Mouse (Mus musculus): ENCODE measurements around the gene Myo16. TPM values are rescaled to one million over a fixed set of nuclear protein-coding genes. Genes with fewer than 3 reads are reported as not detected.

Myo16 gene
- polyA plus RNA-seq, 1 experiment from 2014 or later, result 0.17 TPM

DNA sequence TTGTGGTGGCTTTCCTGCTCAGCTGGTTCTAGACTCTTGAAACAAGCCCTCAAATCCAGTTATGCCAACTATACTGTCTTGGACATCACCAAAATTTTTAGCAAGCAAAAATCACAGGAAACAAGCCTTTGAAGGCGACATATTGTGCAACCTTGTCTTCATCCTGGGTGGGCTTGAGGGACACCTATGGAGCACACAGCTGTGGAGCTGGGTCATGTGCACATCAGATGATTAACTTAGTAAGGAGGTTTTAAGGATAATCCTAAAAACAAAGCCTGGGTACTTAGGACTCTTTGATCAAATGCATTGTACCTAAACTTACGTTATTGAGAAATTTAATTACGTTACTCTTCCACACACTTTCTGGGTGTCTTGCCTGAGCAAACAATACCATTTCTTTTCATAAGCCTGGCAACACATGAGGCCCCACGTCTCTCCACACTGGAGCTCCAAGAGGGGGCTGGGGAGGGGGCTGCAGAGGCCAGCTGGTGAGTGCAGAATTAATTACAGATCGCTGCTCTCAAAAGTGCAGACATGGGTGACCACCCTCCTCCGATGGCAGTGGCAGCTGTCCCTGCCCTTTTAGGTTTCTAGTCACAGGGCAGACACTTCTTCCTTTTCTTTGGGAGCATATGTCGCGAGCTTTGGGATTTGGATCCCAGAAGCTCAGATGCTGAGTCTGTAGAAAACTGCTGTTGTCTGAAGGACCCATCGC is 19.5 kb downstream of the Myo16 start:
- Histone ChIP-seq H3K9ac (ENCODE audit: low read length) (no peak overlapping the region), H3K36me3 (ENCODE audit: control insufficient read depth, insufficient read depth, low read length) (no peaks in the 10 kb centered on the region), H3K27me3 (ENCODE audit: control insufficient read depth, insufficient read depth, low read length) (no peaks in the 10 kb centered on the region), H3K27ac (replicated peaks; ENCODE audit: low read depth, low read length) (no peak overlapping the region), H3K4me3 (ENCODE audit: low read depth, low read length) (no peak overlapping the region), H3K4me1 (ENCODE audit: control insufficient read depth, insufficient read depth, low read length) (no peaks in the 10 kb centered on the region), H3K9me3 (ENCODE audit: control insufficient read depth, low read length) (no peaks in the 10 kb centered on the region), H3K4me2 (ENCODE audit: low read depth, severe bottlenecking) (no peak overlapping the region)
- ATAC-seq (ENCODE audit: insufficient number of reproducible peaks, low FRiP score, low TSS enrichment, low read depth) (no peak), DNase-seq (ENCODE audit: low spot score) (no peak)
- WGBS, result 56% methylated on average over 9 of the region's 9 CpGs

DNA sequence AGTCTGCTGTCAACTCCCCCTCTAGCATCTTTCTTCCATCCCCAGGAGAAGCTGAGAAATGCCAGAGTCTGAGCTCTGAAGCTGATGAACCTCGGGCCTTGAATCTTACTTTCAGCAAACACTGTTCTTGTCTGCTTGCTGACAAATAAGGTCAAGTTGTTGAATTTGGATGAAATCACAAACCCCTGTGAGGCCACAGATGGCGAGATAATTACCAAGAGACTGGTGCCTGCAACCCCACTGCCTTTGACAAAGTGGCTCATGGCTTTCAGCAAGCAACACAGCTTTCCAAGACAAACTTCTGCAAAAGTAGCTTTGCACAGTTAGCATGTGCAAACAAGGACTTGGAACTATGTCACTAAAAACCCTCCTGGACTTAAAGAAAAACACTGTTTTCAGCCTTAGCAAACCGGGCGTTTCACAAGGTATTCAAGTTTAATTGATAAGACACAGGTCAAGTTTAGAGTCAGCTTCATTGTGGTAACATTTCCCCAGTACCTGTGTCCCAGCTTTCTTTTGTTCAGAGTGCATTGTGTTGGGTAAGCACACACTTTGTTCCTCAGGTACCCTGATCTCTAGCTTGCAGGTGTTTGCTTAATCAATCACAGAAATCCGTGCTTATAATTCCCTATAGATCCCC is 20.6 kb downstream of the Myo16 start:
- Histone ChIP-seq H3K9me3 (ENCODE audit: control insufficient read depth, low read length) (no peaks in the 10 kb centered on the region), H3K4me1 (ENCODE audit: control insufficient read depth, insufficient read depth, low read length) (no peaks in the 10 kb centered on the region), H3K27me3 (ENCODE audit: control insufficient read depth, insufficient read depth, low read length) (no peaks in the 10 kb centered on the region), H3K4me3 (ENCODE audit: low read depth, low read length) (no peak overlapping the region), H3K36me3 (ENCODE audit: control insufficient read depth, insufficient read depth, low read length) (no peaks in the 10 kb centered on the region), H3K9ac (ENCODE audit: low read length) (no peak overlapping the region), H3K27ac (replicated peaks; ENCODE audit: low read depth, low read length) (no peak overlapping the region), H3K4me2 (ENCODE audit: low read depth, severe bottlenecking) (no peak overlapping the region)
- 76% methylated on average over 5 of the region's 5 CpGs for WGBS
- ATAC-seq (ENCODE audit: insufficient number of reproducible peaks, low FRiP score, low TSS enrichment, low read depth) (no peak), DNase-seq (ENCODE audit: low spot score) (no peak)

DNA sequence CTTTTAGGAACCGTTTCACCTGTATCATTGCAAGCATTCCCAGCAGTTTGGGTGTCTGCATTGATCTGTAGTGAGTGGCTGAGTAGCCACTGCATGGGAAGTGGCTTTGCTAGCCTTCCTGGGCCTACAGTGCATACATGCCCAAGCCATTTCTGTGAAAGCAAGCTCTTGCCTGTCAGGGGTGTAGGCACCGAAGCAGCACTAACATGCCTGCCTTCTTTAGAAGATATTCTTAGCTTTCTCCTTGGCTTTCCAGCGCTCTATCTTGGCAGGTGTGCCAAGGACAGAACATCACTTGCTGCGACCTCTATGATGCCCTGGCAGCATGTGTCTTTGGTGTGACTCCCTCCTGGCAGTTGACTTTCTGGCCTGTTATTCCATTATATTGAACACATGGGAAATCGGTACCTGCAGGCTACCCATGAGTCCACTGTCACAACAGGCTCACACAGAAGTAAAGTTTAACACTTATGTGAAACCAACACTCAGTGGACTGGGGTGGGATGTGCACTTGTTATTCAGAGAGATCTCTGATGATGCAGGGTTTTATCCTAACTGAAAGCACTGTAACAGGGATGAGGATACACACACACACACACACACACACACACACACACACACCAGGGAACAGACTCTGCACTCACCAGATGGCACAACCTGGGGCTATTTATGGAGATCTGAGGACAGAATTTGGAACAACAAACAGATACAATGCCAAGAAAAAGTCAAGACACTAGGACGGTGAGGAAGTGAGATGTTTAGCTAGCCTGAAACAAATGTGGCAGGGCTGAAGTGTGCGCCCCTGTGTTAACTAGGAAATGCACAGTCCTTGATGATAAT is 21.4 kb downstream of the Myo16 start:
- WGBS, result 89% methylated on average over 7 of the region's 7 CpGs

GRCm38 (mm10) chr8:10175976-10176375 is 22.3 kb downstream of the Myo16 start:
- Histone ChIP-seq H3K36me3 (ENCODE audit: control insufficient read depth, insufficient read depth, low read length) (no peaks in the 10 kb centered on the region), H3K27me3 (ENCODE audit: control insufficient read depth, insufficient read depth, low read length) (no peaks in the 10 kb centered on the region), H3K4me2 (ENCODE audit: low read depth, severe bottlenecking) (no peak overlapping the region), H3K27ac (replicated peaks; ENCODE audit: low read depth, low read length) (no peak overlapping the region), H3K4me3 (ENCODE audit: low read depth, low read length) (no peak overlapping the region), H3K9ac (ENCODE audit: low read length) (no peak overlapping the region), H3K4me1 (ENCODE audit: control insufficient read depth, insufficient read depth, low read length) (no peaks in the 10 kb centered on the region), H3K9me3 (ENCODE audit: control insufficient read depth, low read length) (no peaks in the 10 kb centered on the region)
- DNase-seq (ENCODE audit: low spot score) (no peak), ATAC-seq (ENCODE audit: insufficient number of reproducible peaks, low FRiP score, low TSS enrichment, low read depth) (no peak)
- WGBS, result 85% methylated on average over 4 of the region's 4 CpGs

More for the DNA sequence above, 21.4 kb downstream of the Myo16 start:
- DNase-seq (ENCODE audit: low spot score) (no peak), ATAC-seq (ENCODE audit: insufficient number of reproducible peaks, low FRiP score, low TSS enrichment, low read depth) (no peak)
- Histone ChIP-seq H3K4me3 (ENCODE audit: low read depth, low read length) (no peak overlapping the region), H3K27ac (replicated peaks; ENCODE audit: low read depth, low read length) (no peak overlapping the region), H3K36me3 (ENCODE audit: control insufficient read depth, insufficient read depth, low read length) (no peaks in the 10 kb centered on the region), H3K9me3 (ENCODE audit: control insufficient read depth, low read length) (no peaks in the 10 kb centered on the region), H3K9ac (ENCODE audit: low read length) (no peak overlapping the region), H3K4me2 (ENCODE audit: low read depth, severe bottlenecking) (no peak overlapping the region), H3K27me3 (ENCODE audit: control insufficient read depth, insufficient read depth, low read length) (no peaks in the 10 kb centered on the region), H3K4me1 (ENCODE audit: control insufficient read depth, insufficient read depth, low read length) (no peaks in the 10 kb centered on the region)

GRCm38 (mm10) chr8:10177131-10177530 is 23.4 kb downstream of the Myo16 start:
- H3K27ac ChIP-seq (replicated peaks; ENCODE audit: low read depth, low read length), result no peak overlapping the region
- 64% methylated on average over 4 of the region's 4 CpGs for WGBS
- H3K27me3 ChIP-seq (ENCODE audit: control insufficient read depth, insufficient read depth, low read length), result no peaks in the 10 kb centered on the region
- ATAC-seq (ENCODE audit: insufficient number of reproducible peaks, low FRiP score, low TSS enrichment, low read depth) (no peak), DNase-seq (ENCODE audit: low spot score) (no peak)
- H3K4me3 ChIP-seq (ENCODE audit: low read depth, low read length), result no peak overlapping the region
- no peaks in the 10 kb centered on the region for H3K9me3 ChIP-seq (ENCODE audit: control insufficient read depth, low read length)
- H3K36me3 ChIP-seq (ENCODE audit: control insufficient read depth, insufficient read depth, low read length), result no peaks in the 10 kb centered on the region
- no peak overlapping the region for H3K9ac ChIP-seq (ENCODE audit: low read length)
- no peaks in the 10 kb centered on the region for H3K4me1 ChIP-seq (ENCODE audit: control insufficient read depth, insufficient read depth, low read length)
- no peak overlapping the region for H3K4me2 ChIP-seq (ENCODE audit: low read depth, severe bottlenecking)

GRCm38 (mm10) chr8:10178986-10179385 is 25.3 kb downstream of the Myo16 start:
- ATAC-seq (ENCODE audit: insufficient number of reproducible peaks, low FRiP score, low TSS enrichment, low read depth), result no peak
- Histone ChIP-seq H3K4me2 (ENCODE audit: low read depth, severe bottlenecking) (no peak overlapping the region), H3K9me3 (ENCODE audit: control insufficient read depth, low read length) (no peaks in the 10 kb centered on the region), H3K27me3 (ENCODE audit: control insufficient read depth, insufficient read depth, low read length) (no peaks in the 10 kb centered on the region), H3K27ac (replicated peaks; ENCODE audit: low read depth, low read length) (no peak overlapping the region), H3K9ac (ENCODE audit: low read length) (no peak overlapping the region), H3K4me1 (ENCODE audit: control insufficient read depth, insufficient read depth, low read length) (no peaks in the 10 kb centered on the region), H3K4me3 (ENCODE audit: low read depth, low read length) (no peak overlapping the region), H3K36me3 (ENCODE audit: control insufficient read depth, insufficient read depth, low read length) (no peaks in the 10 kb centered on the region)
- DNase-seq (ENCODE audit: low spot score), result no peak

- H3K27me3 ChIP-seq (ENCODE audit: control insufficient read depth, insufficient read depth, low read length), result no peaks in the 10 kb centered on the region
- H3K4me2 ChIP-seq (ENCODE audit: low read depth, severe bottlenecking), result no peak overlapping the region
- no peak for DNase-seq (ENCODE audit: low spot score)
- no peak for ATAC-seq (ENCODE audit: insufficient number of reproducible peaks, low FRiP score, low TSS enrichment, low read depth)
- no peak overlapping the region for H3K9ac ChIP-seq (ENCODE audit: low read length)
- no peaks in the 10 kb centered on the region for H3K4me1 ChIP-seq (ENCODE audit: control insufficient read depth, insufficient read depth, low read length)
- WGBS, result 91% methylated on average over 6 of the region's 6 CpGs
- no peaks in the 10 kb centered on the region for H3K36me3 ChIP-seq (ENCODE audit: control insufficient read depth, insufficient read depth, low read length)
- H3K27ac ChIP-seq (replicated peaks; ENCODE audit: low read depth, low read length), result no peak overlapping the region
- no peak overlapping the region for H3K4me3 ChIP-seq (ENCODE audit: low read depth, low read length)
- H3K9me3 ChIP-seq (ENCODE audit: control insufficient read depth, low read length), result no peaks in the 10 kb centered on the region
These were observed 36.9 kb downstream of the Myo16 start for GRCm38 (mm10) chr8:10190607-10191006.

GRCm38 (mm10) chr8:10198164-10198563 is 44.5 kb downstream of the Myo16 start:
- DNase-seq (ENCODE audit: low spot score) (no peak), ATAC-seq (ENCODE audit: insufficient number of reproducible peaks, low FRiP score, low TSS enrichment, low read depth) (no peak)
- WGBS, result 75% methylated on average over 7 of the region's 7 CpGs
- no peak overlapping the region for H3K4me2 ChIP-seq (ENCODE audit: low read depth, severe bottlenecking)
- H3K36me3 ChIP-seq (ENCODE audit: control insufficient read depth, insufficient read depth, low read length), result no peaks in the 10 kb centered on the region
- H3K9me3 ChIP-seq (ENCODE audit: control insufficient read depth, low read length), result no peaks in the 10 kb centered on the region
- H3K27me3 ChIP-seq (ENCODE audit: control insufficient read depth, insufficient read depth, low read length), result no peaks in the 10 kb centered on the region
- H3K4me1 ChIP-seq (ENCODE audit: control insufficient read depth, insufficient read depth, low read length), result no peaks in the 10 kb centered on the region
- H3K9ac ChIP-seq (ENCODE audit: low read length), result no peak overlapping the region
- no peak overlapping the region for H3K4me3 ChIP-seq (ENCODE audit: low read depth, low read length)
- no peak overlapping the region for H3K27ac ChIP-seq (replicated peaks; ENCODE audit: low read depth, low read length)

All from limb, embryonic 11.5 days (tissue).